Mouse (Mus musculus) forebrain, embryonic 16.5 days (tissue): ENCODE data around the gene Rbfox1. TPM values are rescaled to one million over a fixed set of nuclear protein-coding genes. Genes with fewer than 3 reads are reported as not detected.

Experiments
- ATAC-seq: fragments of 200-750 bp; cut with Nextera tagmentation; 2 replicates; pipeline ENCODE4 v1.8.0; 2017; ENCODE audit warnings: mild to moderate bottlenecking, moderate library complexity
- H3K27ac ChIP-seq: fragments of 300-500 bp; sonication (generic); 2 replicates; pipeline ENCODE4 v1.5.1; 2014; ENCODE audit warnings: low read length, control low read depth
- H3K27me3 ChIP-seq: fragments of 300-500 bp; sonication (generic); replicated peaks from 2 replicates; pipeline ENCODE4 v1.6.1; 2014; ENCODE audit warnings: low read length; ENCODE audit not compliant: control insufficient read depth, insufficient read depth
- H3K36me3 ChIP-seq: fragments of 300-500 bp; sonication (generic); 2 replicates; pipeline ENCODE4 v1.6.1; 2014; ENCODE audit not compliant: control insufficient read depth, insufficient read depth
- H3K4me1 ChIP-seq: fragments of 300-500 bp; sonication (generic); replicated peaks from 2 replicates; pipeline ENCODE4 v1.6.1; 2014; ENCODE audit warnings: low read length; ENCODE audit not compliant: control insufficient read depth, insufficient read depth
- H3K4me2 ChIP-seq: fragments of 300-500 bp; sonication (generic); 2 replicates; pipeline ENCODE4 v1.6.1; 2014; ENCODE audit warnings: mild to moderate bottlenecking, low read length, control low read depth
- H3K4me3 ChIP-seq: fragments of 300-500 bp; sonication (generic); replicated peaks from 2 replicates; pipeline ENCODE4 v1.5.1; 2014; ENCODE audit warnings: mild to moderate bottlenecking, low read length, control low read depth
- H3K9ac ChIP-seq: fragments of 300-500 bp; sonication (generic); replicated peaks from 2 replicates; pipeline ENCODE4 v1.6.1; 2014; ENCODE audit warnings: low read depth, low read length, control low read depth
- H3K9me3 ChIP-seq: fragments of 300-500 bp; sonication (generic); 2 replicates; pipeline ENCODE4 v1.6.1; 2016; ENCODE audit warnings: low read length; ENCODE audit not compliant: control insufficient read depth
- WGBS: fragments of 180-500 bp; shearing (Covaris S2); extraction: QIAGEN DNeasy Blood & Tissue Kit; methylation state at CpG from one replicate; pipeline ENCODE4 v1.1.7; 2014; 5-methylcytosine and 5-hydroxymethylcytosine counted together
- polyA plus RNA-seq: library from polyadenylated mRNA; unstranded; fragments of >200 nt; fragmentation: Nextera tagmentation; extraction: Ambion mirVana; gene quantifications from 2 replicates; pipeline ENCODE4 v1.2.1, GENCODE M21; 2015

Rbfox1 gene
- polyA plus RNA-seq, 1 experiment from 2014 or later, result 210 TPM

DNA sequence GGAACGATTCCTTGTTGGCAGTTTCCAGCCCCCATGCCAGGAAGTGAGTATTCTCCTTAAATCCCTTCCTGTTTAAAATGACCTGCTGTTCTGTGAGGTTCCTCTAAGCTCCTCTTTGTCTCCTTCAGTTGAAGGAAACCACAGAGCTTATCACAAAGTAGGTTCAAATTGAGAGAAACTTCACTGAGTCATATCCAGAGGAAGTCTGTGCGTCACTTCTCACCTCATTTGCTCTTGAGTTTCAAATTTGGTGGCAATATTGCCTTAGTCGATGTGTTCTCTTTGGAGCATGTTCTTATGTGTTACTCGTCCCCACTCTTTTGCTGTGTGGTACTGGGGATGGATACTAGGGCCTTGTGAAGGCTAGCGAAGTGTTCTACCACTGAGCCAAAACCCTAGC lies 243.2 kb downstream of the Rbfox1 start:
- Histone ChIP-seq H3K9me3 (no peaks in the 10 kb centered on the region), H3K36me3 (no peaks in the 10 kb centered on the region), H3K27ac (no peak overlapping the region), H3K27me3 (no peaks in the 10 kb centered on the region), H3K4me1 (no peaks in the 10 kb centered on the region; the same call in 1 of the 2 replicates), H3K4me3 (no peak overlapping the region), H3K4me2 (no peak overlapping the region), H3K9ac (no peak overlapping the region)
- WGBS, result 87% methylated on average over 5 of the region's 5 CpGs
- no peak for ATAC-seq

DNA sequence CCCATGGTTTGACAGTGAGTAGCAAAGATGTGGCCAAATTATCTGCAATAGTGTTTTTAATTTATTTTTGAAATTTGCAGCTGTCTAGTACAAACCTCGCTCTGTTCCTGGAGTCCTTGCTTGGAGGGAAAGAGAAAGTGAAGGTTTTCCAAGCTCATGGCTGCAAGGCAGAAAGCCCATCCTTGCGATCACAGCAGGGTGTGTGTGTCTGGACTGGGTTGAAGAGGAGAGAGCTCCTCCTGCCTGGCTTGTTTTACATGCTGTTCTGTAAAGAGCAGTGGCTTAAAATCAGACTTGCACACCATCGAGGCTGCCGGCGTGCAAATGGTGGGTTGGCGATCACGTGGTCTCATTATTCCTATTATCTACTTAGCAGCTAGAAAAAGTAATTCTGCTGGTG lies 249.9 kb downstream of the Rbfox1 start:
- H3K4me3 ChIP-seq, result no peak overlapping the region
- 63% methylated on average over 7 of the region's 7 CpGs for WGBS
- H3K36me3 ChIP-seq, result no peaks in the 10 kb centered on the region

DNA sequence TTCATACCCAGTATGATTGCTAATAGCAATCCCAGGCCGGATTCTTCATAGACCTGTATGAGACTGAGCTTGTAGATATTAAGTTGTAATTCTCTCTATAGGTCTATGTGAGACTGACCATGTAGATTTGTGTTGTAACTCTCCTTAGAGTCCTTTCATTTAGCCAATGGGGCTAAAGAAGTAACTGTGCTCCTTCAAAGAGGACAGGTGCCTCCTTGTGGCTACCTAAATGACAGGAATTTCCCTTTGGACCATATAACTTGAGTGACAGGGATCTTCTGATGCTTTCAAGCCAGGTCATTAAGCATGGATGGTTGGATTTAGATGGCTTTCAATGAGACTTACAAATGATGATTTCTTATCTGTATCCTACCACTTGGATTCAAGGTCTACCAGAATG lies 254.3 kb downstream of the Rbfox1 start:
- Histone ChIP-seq H3K4me2 (no peak overlapping the region), H3K36me3 (no peaks in the 10 kb centered on the region), H3K9me3 (no peaks in the 10 kb centered on the region), H3K27me3 (no peaks in the 10 kb centered on the region), H3K4me1 (no peaks in the 10 kb centered on the region), H3K27ac (no peak overlapping the region), H3K4me3 (no peak overlapping the region), H3K9ac (no peak overlapping the region)
- no peak for ATAC-seq
- WGBS, result 76% methylated on average over 1 of the region's 1 CpGs

More for the DNA sequence above, 249.9 kb downstream of the Rbfox1 start:
- Histone ChIP-seq H3K4me2 (no peak overlapping the region), H3K27ac (no peak overlapping the region), H3K9ac (no peak overlapping the region), H3K27me3 (no peaks in the 10 kb centered on the region), H3K4me1 (no peaks in the 10 kb centered on the region; the same call in 1 of the 2 replicates), H3K9me3 (no peaks in the 10 kb centered on the region)
- no peak for ATAC-seq

DNA sequence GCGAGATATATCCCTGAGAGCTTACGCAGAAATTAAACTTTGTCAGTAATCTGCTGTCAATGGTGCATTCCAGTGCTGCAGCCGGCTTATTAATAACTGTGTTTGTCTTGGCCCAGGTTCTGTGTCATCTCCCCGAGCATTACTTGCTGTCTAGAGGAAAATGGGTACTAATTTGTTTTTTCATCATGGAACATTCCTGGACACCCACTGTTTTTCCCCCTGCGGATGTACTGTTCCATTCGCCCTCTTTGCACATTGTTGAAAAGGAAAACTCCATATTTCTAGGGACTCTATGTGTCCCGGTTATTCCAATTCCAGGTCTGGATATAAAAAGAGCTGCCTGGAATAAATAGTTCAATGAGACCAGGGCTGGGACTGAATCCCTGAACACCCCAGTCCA lies 262.8 kb downstream of the Rbfox1 start:
- Histone ChIP-seq H3K4me2 (no peak overlapping the region), H3K9ac (no peak overlapping the region), H3K27ac (no peak overlapping the region)

GRCm38 (mm10) chr16:6149345-6149744 lies 264.2 kb downstream of the Rbfox1 start:
- no peaks in the 10 kb centered on the region for H3K27me3 ChIP-seq
- H3K4me2 ChIP-seq, result no peak overlapping the region
- no peak for ATAC-seq
- no peaks in the 10 kb centered on the region for H3K9me3 ChIP-seq
- H3K36me3 ChIP-seq, result no peaks in the 10 kb centered on the region
- no peak overlapping the region for H3K4me3 ChIP-seq
- 0 out of 2 replicates have a peak, but pooled peaks cover 2% of the 10 kb centered on the region for H3K4me1 ChIP-seq
- H3K9ac ChIP-seq, result no peak overlapping the region
- no peak overlapping the region for H3K27ac ChIP-seq
- WGBS, result 72% methylated on average over 4 of the region's 4 CpGs

More for the DNA sequence above, 262.8 kb downstream of the Rbfox1 start:
- Histone ChIP-seq H3K27me3 (no peaks in the 10 kb centered on the region), H3K9me3 (no peaks in the 10 kb centered on the region), H3K4me1 (0 out of 2 replicates have a peak, but pooled peaks cover 2% of the 10 kb centered on the region), H3K4me3 (no peak overlapping the region), H3K36me3 (no peaks in the 10 kb centered on the region)
- ATAC-seq, result no peak
- WGBS, result 70% methylated on average over 7 of the region's 7 CpGs

DNA sequence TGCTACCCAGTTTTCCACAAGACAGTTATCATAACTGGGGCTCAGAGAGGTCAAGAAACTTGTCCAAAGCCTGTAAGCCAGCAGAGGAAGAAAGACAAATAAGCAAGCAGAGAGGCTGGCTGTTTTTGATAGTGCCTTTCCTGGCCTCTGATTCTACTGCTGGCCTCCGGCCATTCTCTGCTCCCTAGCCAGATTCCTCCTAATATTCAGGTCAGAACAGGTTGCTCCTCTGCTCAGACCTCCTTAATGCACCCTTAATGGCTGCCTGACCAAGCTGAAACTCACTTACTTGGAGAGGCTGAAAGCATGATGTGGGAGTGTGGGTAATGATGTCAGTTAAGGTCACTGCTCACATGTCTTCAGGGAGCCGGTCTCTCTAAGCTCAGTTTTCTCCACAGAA lies 270.4 kb downstream of the Rbfox1 start:
- no peak overlapping the region for H3K9ac ChIP-seq
- no peak for ATAC-seq
- H3K27ac ChIP-seq, result no peak overlapping the region
- H3K9me3 ChIP-seq, result no peaks in the 10 kb centered on the region
- WGBS, result 91% methylated on average over 2 of the region's 2 CpGs
- no peak overlapping the region for H3K4me2 ChIP-seq
- no peak overlapping the region for H3K4me3 ChIP-seq
- H3K4me1 ChIP-seq, result no peaks in the 10 kb centered on the region
- H3K36me3 ChIP-seq, result no peaks in the 10 kb centered on the region
- H3K27me3 ChIP-seq, result no peaks in the 10 kb centered on the region

GRCm38 (mm10) chr16:6164476-6164875 lies 279.3 kb downstream of the Rbfox1 start:
- Histone ChIP-seq H3K4me3 (no peak overlapping the region), H3K4me2 (no peak overlapping the region), H3K9me3 (no peaks in the 10 kb centered on the region), H3K4me1 (no peaks in the 10 kb centered on the region), H3K27ac (no peak overlapping the region), H3K9ac (no peak overlapping the region), H3K27me3 (no peaks in the 10 kb centered on the region), H3K36me3 (no peaks in the 10 kb centered on the region)
- no peak for ATAC-seq
- 73% methylated on average over 4 of the region's 4 CpGs for WGBS

DNA sequence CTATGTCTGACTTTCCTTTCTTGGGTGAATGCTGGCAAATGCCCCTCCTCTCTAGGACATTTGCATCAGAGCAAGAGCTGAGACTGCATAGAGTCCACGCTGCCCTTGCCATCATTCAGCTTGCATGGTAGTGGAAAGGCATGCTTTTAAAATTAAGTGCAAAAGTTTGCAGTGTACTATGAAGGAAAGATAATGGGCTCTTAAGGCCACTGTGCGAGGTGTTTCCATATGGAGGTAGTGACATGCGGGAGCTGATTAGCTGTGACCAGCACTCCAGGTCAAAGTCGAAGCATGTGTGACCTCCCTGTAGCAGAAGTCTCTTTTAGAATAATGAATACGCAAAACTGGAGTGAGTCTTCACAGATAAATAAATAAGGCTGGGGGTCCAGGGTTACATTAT lies 284.2 kb downstream of the Rbfox1 start:
- ATAC-seq, result no peak
- Histone ChIP-seq H3K4me3 (no peak overlapping the region), H3K9me3 (no peaks in the 10 kb centered on the region), H3K4me2 (no peak overlapping the region), H3K27me3 (no peaks in the 10 kb centered on the region), H3K27ac (no peak overlapping the region), H3K4me1 (no peaks in the 10 kb centered on the region), H3K36me3 (no peaks in the 10 kb centered on the region), H3K9ac (no peak overlapping the region)
- 90% methylated on average over 5 of the region's 5 CpGs for WGBS

- Histone ChIP-seq H3K4me3 (no peak overlapping the region), H3K27ac (no peak overlapping the region), H3K9ac (no peak overlapping the region), H3K9me3 (no peaks in the 10 kb centered on the region), H3K27me3 (no peaks in the 10 kb centered on the region), H3K36me3 (no peaks in the 10 kb centered on the region), H3K4me2 (no peak overlapping the region), H3K4me1 (no peaks in the 10 kb centered on the region)
- 91% methylated on average over 9 of the region's 9 CpGs for WGBS
- ATAC-seq, result no peak
Observed at GRCm38 (mm10) chr16:6180819-6181218, 295.7 kb downstream of the Rbfox1 start.

DNA sequence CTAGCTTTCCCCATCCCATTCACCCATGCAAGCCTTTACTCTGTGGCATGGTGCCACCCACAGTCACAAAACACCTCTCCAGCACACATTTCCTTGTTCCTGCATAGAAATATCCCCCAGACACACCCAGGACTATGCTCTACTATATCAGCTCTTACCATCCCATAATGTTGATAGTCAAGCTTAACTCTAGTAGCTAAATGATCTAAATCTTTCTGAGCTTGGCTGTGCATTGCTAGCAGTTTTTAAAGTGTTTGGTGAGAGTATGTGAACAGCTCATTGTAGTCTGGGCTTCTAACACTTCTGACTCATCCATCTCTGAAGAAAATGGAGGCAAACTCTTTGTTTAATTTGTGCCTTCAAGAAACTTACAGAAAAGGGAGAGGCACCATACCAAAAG lies 297.2 kb downstream of the Rbfox1 start:
- Histone ChIP-seq H3K4me2 (no peak overlapping the region), H3K9ac (no peak overlapping the region)
- ATAC-seq, result no peak

More for the DNA sequence above, 297.2 kb downstream of the Rbfox1 start:
- no peaks in the 10 kb centered on the region for H3K4me1 ChIP-seq
- no peaks in the 10 kb centered on the region for H3K27me3 ChIP-seq
- H3K9me3 ChIP-seq, result no peaks in the 10 kb centered on the region
- H3K27ac ChIP-seq, result no peak overlapping the region
- H3K4me3 ChIP-seq, result no peak overlapping the region
- no peaks in the 10 kb centered on the region for H3K36me3 ChIP-seq
